Mouse (Mus musculus) retina, embryonic 14.5 days (tissue): ENCODE results near the gene Car15.
A peak's percentile ranks its signal among the peaks of the same experiment; 100 is the strongest.

Experiments used
- DNase-seq: peaks from one replicate; pipeline ENCODE4 v3.0.0-alpha.2; 2015; ENCODE audit warnings: low spot score

Car15 gene

DNA sequence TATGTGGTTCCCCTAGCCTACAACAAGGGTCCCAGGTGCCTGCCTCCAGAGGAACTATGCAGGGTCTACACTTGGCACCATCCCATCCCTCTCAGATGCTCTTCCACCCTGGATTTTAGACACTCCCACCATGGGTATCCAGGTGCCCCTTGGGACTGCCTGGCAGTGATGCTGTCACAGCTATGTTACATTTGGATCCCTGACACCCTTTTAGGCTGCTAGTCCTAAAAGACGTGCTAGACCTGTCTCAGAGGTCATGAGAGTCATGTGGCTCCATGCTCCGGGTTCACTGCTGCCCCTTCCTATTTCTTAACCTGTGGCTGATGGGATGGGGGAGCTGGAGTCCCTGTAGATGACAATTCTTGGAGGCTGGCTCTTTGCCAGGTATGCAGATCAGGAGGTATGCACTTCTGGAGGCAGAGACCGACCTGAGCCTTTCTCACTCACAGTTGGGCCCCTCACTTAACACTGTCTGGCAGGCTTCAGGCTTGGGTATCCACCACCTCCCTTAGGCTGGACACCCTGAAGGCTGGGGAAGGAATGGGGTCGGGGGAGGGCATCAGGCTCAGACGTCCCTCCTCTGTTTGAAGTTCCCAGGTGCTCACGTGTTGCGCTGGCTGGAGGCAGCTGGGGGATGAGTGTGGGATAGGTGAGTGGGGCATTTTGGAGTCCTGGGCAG lies 36.2 kb downstream of the Car15 start:
- DNase-seq, result no peak

- DNase-seq, result no peak
Observed at GRCm38 (mm10) chr16:17799584-17799983, 38.6 kb downstream of the Car15 start.

DNA sequence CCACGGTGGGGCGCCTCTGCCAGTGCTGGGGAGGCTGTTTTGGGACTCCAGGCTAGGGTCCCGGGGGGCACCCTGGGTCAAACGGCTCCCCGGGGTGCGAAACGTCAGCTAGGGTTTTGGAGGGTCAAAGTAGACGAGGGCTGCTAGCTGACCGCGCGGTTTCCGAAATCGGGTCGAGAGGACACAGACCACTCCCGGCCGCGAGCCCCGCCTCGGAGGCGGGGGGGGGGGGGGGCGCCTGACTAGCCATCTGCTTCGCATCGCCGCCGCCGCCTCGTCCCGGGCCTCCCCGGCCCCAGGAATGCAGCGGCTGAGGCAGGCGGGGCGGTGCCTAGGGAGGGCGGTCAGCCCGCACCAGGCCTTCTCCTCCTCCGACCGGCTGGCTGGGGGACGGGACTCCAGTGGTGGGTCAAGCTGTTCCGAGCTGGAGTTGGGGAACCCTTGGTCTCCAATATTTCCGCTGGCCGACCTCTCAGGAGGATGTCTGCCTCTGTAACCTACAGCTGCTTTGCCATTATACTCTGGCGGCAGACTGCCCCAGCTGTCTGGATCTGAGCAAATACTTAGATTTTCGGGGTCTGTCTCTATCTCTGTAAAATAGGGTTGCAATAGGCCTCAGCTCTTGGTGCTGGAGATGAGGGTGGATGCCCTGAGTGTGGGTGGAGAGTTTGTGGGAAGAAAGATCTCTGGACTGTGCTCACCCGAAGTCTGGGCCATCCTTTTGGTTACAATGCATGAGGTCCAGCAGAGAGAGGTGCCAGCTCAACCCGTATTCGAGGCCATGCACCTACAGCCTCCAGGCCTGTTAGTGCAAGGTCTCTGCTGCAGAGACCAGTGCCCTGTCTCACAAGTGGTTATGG lies 39.6 kb downstream of the Car15 start:
- DNase-seq, result peak; percentile 46

- no peak for DNase-seq
Observed at GRCm38 (mm10) chr16:17797812-17798311, 40.3 kb downstream of the Car15 start.

DNA sequence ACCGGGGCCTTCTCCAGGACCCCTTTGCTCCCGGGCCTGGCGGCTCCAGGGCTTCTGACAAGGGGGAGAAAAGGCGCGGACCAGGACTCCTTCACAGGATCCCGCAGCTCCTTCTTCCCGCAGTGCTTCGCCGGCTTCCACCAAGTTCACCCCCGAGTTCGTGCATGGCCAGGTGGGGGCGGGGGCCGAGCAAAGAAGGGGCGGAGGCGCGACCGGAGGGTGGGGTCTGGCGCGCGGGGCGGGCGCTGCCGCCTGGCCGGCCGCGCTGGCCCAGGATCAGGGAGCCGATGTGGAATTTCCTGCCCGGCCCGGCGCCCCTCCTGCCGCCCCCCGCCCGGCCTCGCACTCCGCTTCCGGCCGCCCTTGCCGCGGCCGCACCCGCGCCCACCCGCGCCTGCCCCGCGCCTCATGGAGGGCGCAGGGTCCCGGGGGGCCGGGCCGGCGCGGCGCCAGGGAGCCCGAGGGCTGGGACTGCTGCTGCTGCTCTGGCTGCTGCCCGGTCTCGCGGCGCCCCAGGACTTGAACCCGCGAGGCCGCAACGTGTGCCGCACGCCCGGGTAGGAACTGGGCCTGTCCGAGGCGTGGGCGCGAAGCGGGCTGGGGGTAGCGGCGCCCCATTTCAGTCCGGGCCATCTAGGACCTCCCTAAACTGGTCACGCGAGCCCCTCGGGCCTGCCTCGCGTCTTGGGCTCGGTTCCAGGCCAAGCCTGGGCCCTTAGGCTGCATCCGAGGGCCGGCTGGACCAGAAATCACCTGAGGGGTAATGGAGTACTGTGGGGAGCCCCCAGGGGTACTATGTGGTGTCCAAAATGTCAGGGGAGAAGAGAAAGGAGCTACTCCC lies 41.0 kb downstream of the Car15 start, which contains the start of gene Scarf2:
Gene Scarf2, plus strand, starts transcription at position 312 of the 841 bp plus-strand sequence.
- peak; percentile 51 for DNase-seq

DNA sequence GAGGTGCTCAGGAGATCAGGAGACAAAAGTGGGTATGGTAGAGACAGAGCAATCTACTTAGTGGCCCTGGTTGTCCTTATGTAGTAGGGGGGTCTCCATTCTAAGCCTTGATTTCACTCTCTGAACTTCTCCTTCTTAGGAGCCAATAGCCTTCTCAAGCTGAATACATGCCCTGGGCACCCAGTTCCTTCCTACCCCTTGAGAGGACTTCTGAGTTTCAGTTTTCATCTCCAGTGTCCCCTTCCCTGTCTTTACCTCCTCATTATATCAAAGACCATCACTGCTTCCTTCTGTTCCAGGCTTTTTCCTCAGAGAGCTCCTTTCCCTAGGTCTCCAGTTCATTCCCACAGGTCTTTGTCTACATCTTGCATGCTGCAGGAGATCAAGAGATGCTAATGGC lies 41.6 kb downstream of the Car15 start:
- no peak for DNase-seq

DNA sequence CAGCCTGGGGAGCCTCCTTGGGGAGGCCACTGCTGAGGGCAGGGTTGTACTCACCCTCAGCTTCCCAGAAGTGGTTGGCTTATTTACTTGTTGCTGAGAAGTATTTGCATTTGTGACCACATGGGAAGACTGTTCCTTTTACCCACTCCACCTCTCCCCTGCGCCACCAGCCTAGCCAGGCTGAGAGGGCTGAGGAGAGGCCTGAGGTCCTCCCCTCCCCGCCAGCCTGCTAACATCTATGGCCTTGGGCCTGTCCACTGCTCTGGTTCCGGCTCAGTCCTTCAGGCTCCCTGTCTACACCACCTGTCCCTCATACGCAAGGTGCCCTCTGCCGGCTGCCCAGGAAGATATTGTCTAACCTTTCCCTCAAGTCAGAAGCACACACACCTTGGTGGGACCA lies 42.5 kb downstream of the Car15 start:
- DNase-seq, result no peak

GRCm38 (mm10) chr16:17794047-17794446 lies 44.1 kb downstream of the Car15 start:
- no peak for DNase-seq

GRCm38 (mm10) chr16:17792728-17793127 lies 45.4 kb downstream of the Car15 start:
- no peak for DNase-seq

DNA sequence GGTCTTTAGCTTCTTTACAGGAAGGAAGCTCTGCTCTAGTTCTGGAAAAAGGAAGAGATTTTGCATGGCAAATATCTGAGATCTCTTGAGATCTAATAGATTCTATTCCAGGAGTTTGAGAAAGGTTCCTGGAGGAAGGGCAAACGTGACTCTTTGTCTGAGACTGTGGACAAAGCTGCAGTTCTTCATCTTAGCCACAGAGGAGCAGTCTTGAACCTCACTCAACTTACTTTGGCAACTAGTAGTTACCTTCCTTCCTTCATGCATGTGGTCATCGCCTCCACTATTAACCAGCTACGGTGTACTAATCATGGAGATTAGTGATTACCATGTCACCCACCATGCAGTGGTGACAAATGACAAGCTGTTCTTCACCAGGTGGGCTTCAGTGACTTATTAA lies 52.8 kb downstream of the Car15 start:
- DNase-seq, result no peak
